Mouse (Mus musculus) kidney, adult 18-20 months (tissue): ENCODE data around the gene Smndc1.

Experiments
- DNase-seq: peaks from one replicate; pipeline ENCODE4 v3.0.0; 2021

Smndc1 gene

DNA sequence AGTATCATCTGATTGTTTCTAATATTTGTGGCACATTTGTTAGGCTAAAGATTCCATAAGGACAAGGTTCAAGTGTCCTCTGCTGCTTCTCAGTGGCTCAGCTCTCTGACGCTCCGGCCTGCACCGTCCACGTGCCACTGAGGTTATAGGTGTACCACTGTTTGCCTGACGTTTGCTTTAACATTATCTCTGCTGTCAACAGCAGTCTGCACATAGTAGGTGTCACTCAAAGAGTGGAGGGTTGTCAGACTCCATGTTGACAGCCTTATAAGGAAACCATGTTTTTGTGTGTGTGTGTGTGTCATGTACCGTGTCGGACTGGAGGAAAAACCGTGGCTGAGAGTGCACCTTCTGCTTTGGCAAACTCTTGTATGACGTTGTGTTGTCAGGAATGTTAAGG is 55.1 kb downstream of the Smndc1 start:
- DNase-seq, result no peak

DNA sequence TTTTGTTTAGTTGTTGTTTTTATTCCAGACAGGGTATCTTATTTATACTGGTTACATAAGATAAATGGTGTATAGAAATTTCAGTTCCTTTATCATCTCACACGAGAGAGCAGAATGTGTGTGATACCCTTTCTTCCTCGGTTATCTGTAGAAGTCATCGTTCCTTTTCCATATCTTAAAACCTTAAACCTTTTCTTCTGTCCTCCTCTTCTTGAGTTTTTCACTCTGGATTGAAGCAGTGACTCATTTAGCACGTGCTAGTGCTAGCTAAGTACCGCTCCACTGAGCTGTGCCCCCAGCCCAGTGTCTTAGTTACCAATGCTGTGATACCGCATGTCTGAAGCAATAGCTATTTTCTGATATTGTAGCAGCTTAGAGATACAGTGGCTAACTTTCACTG is 56.6 kb downstream of the Smndc1 start:
- DNase-seq, result no peak

- peak; percentile 24 for DNase-seq
Observed at GRCm38 (mm10) chr19:53331882-53332500, 58.4 kb downstream of the Smndc1 start.

DNA sequence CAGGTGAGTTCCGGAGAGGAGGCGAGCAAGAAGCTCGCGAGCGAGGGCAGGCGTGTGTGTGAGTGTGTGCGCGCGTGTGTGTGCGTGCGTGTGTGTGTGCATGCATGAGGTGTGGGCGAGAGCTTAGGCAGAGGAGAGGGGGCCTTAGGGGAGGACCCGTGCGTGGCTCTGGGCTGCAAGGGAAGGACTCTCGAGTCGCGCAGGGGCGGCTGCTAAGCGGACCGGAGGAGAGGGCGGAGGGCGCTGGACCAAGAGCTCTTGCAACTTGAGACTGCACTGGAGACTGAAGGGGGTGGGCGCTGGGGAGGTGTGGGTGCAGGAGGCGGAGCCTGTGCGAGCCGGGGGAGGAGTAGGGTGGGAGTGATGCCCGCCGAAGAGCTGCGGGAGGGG is 60.4 kb downstream of the Smndc1 start:
- peak; percentile 79 for DNase-seq
